Mouse (Mus musculus) forelimb bud, embryonic 11.5 days (tissue): Measurements from ENCODE around the gene Akap11.

ENCODE experiments used
- DNase-seq: peaks from one replicate; pipeline ENCODE4 v3.0.0-alpha.2; 2012; ENCODE audit warnings: low read depth, low spot score

The Akap11 gene

GRCm38 (mm10) chr14:78528461-78529425 lies 7.9 kb downstream of the Akap11 start:
- no peak for DNase-seq

GRCm38 (mm10) chr14:78526907-78527306 lies 9.7 kb downstream of the Akap11 start:
- no peak for DNase-seq

- DNase-seq, result no peak
Observed at GRCm38 (mm10) chr14:78526475-78526874, 10.1 kb downstream of the Akap11 start.

GRCm38 (mm10) chr14:78525611-78526457 lies 10.8 kb downstream of the Akap11 start:
- DNase-seq, result no peak

GRCm38 (mm10) chr14:78525059-78525458 lies 11.5 kb downstream of the Akap11 start:
- DNase-seq, result no peak

GRCm38 (mm10) chr14:78510713-78511112 lies 25.9 kb downstream of the Akap11 start:
- DNase-seq, result no peak

GRCm38 (mm10) chr14:78509791-78510190 lies 26.8 kb downstream of the Akap11 start:
- DNase-seq, result no peak

- DNase-seq, result no peak
Observed at GRCm38 (mm10) chr14:78500578-78500977, 36.0 kb downstream of the Akap11 start.

GRCm38 (mm10) chr14:78496691-78497090 lies 39.9 kb downstream of the Akap11 start:
- no peak for DNase-seq

GRCm38 (mm10) chr14:78495241-78495640 lies 41.4 kb downstream of the Akap11 start:
- DNase-seq, result no peak

- no peak for DNase-seq
Observed at GRCm38 (mm10) chr14:78492602-78493001, 44.0 kb downstream of the Akap11 start.

GRCm38 (mm10) chr14:78491432-78491831 lies 45.2 kb downstream of the Akap11 start:
- no peak for DNase-seq

GRCm38 (mm10) chr14:78482385-78483231 lies 54.0 kb downstream of the Akap11 start:
- DNase-seq, result peak; percentile 49

GRCm38 (mm10) chr14:78474058-78474457 lies 62.5 kb downstream of the Akap11 start:
- no peak for DNase-seq

GRCm38 (mm10) chr14:78470714-78471113 lies 65.9 kb downstream of the Akap11 start:
- no peak for DNase-seq

- no peak for DNase-seq
Observed at GRCm38 (mm10) chr14:78468991-78469390, 67.6 kb downstream of the Akap11 start.

- no peak for DNase-seq
Observed at GRCm38 (mm10) chr14:78467994-78468393, 68.6 kb downstream of the Akap11 start.

- DNase-seq, result no peak
Observed at GRCm38 (mm10) chr14:78464353-78464752, 72.3 kb downstream of the Akap11 start.

GRCm38 (mm10) chr14:78459121-78459520 lies 77.5 kb downstream of the Akap11 start:
- DNase-seq, result no peak

GRCm38 (mm10) chr14:78458705-78459104 lies 77.9 kb downstream of the Akap11 start:
- DNase-seq, result no peak

- no peak for DNase-seq
Observed at GRCm38 (mm10) chr14:78454970-78455369, 81.6 kb downstream of the Akap11 start.
